Mouse (Mus musculus) urinary bladder, postnatal 14 days (tissue): ENCODE results near the gene Hnrnpa3.
"Not testable (repeated sequence)": the region's sequence is repeated elsewhere in the genome, so short reads cannot be mapped to it uniquely, and the experiment has no call there.

Experiments
- DNase-seq: peaks from one replicate; pipeline ENCODE4 v3.0.0; 2021; ENCODE audit warnings: low spot score

Gene Hnrnpa3

DNA sequence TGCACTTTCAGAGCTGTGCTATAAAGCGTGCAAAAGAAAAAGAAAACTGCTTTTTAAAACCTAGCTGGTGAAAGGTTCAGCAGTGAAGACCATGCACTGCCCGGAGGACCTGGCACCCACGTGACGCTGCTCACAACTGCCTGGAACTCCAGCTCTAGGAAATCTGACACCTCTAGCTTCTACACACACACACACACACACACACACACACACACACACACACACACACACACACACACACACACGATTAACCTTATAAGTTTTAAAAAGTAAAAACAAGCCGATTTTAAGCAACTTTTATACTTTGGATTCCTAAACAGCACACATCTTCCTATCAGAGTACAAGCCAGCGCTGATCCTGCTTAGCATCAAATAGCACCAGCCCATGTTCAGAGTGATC, 22.4 kb downstream of the Hnrnpa3 start:
- DNase-seq = no peak

DNA sequence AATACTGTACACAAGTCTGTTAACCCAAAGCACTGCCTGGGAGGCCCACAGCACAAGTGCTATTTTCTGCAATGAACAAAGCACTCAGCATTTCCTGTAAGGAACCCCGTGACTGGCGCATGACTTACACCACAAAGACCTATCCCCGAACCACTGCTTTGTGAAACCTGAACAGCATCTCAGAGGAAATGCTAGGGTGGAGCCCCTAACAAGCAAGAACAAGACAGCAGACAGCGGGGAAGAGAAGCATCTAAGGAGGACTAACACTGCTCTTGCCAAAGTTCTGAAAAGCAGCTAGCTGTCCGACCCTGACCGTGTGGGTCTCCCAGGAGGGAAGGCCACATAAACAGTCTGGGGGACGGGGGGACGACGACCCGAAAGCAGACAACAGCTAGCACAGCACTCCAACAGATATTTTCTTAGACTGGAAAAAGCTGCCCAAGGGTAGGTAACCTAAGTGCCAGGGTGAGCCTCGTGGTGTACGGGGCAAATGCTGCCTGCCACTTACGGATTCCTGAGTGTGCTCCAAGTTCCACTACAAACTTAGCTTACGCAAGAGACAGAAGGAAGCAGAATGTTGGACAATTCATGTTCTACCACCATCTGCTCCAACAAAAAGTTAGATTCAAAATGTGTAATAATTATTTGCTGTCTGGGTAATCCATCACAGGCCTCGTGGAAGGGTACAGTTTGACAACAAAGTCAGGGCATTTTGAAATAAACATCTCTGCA, 24.1 kb downstream of the Hnrnpa3 start:
- peak; percentile 34 for DNase-seq

DNA sequence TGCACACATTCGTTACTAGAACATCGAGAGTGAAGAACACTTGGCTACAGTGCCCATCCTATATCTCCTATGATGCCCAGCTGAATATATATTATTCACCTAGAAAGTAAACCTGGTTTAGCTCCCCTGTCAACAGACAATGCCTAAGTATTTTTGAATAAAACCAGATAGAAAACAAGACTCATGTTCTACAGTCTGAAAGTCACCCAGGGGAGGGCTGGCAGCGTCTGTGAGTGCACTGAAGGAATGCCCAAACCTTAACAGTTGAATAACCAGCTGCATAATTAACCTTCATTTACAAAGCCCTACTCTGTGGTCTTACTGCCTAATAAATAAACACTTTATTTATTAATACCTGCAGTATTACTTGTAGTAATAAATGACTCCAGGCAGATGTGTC, 25.5 kb downstream of the Hnrnpa3 start:
- no peak for DNase-seq

DNA sequence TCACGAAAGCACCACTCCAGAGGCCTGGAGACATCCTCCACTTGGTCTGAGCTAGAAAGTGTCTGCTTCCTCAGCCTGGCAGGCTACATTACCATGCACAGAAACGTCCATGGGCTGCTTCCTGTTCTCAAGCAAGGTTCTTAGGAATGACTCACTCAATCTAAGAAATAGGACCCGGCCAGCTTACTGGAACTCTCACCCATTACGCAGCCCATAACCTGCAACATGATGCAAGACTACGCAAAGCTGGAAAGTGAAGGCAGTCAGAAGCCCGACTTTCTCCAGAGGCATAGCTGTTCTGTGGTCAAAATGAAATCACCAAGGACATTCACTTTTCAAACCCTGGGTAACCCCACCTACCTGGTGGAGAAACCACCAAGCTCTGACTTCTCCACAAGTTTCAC, 26.4 kb downstream of the Hnrnpa3 start:
- peak; percentile 53 for DNase-seq

DNA sequence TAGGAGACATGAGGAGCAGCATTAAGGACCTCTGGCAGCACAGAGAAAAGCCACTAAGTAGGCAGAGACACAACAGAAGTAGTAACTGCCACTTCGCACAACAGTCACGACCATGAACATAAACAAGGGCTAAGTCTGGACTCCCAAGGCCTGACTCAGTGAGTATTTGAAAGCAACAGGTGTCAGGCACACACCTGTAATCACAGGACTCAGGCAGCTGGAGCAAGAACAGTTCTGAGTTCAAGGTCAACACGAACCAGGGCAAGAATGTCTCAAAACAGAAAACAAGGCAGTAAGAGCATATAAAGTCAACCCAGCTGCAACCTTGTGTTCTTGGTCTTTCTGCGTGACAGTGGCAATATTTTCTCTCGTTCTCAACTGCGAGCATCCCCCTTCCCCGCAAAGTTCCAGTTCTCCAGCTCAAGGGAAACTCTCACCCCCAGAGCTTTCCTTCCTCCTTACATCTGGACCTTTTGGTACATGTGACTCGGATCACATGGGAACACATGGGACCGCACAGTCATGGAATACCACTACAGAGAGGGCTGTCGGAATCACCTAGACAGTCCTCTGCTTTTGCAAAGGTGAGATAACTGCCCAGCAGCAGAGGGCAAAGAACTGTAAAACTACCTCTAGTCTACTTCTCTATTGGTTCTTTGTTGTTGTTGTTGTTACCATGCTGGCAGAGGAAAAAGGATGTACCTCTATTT, 28.1 kb downstream of the Hnrnpa3 start:
- no peak for DNase-seq

DNA sequence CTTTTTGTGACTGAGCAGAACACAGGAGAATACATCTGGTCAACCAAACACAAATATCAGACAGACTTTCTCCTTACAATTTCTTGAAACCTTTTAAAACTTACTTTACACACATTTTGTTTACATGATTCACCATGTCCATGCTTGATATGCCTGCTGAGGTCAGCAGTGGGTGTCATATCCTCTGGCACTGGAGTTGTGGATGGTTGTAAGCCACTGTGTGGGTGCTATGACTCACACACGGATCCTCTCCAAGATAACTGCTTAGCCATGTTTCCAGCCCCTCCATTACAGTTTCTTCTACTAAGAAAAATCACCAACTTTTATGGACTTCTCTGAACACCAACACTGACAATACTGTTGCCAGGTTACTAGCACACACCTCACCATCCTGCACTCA, 29.8 kb downstream of the Hnrnpa3 start:
- DNase-seq = no peak

DNA sequence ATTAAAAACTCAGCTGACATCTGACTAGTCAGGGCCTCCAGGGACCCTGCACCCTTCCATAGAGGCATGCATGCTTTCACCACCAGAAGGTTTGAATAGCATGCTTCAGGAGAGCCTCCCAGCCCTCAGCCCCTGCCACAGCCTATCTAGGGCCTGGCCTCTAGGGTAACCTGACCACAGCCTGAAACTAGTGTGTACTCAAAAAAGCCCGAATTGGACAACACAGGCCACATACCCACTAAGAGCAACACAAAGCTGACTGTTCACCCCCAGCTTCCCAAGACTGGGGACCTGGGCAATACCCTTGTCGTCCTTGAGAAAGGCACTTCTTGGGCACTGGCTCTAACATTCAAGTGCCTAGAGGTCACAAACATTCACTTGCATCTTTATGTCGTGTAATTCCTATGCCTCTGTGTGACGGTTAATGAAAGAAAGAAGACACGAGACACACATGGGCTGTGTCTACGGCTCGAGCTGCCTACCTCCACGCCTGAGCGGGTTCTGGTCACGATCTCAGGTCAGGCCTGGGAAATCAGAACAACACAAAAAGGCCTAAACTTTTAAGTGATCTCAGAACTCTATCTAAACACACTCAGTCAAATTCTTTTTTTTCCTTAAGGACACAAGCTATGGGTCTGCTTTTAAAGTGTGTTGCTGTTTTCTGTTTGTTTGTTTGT, 30.6 kb downstream of the Hnrnpa3 start:
- DNase-seq = no peak

DNA sequence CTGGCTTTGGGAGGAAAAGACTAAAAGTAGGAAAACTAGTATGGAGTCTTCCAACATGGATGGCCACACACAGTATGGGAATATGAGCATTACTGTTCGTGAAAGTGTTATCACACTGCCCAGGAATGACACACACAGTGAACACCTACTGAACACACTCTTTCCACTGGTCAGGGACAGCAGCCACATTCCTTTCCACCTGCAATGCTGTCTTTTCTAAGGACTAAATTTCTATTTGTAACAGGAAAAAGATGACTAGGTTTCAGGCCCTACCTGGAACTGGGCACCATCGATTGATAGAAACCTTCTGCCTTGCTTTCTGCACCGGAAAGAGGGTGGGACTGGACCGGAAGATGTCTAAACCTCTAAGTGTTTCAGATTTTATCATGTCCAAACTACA, 31.6 kb downstream of the Hnrnpa3 start:
- DNase-seq = no peak

DNA sequence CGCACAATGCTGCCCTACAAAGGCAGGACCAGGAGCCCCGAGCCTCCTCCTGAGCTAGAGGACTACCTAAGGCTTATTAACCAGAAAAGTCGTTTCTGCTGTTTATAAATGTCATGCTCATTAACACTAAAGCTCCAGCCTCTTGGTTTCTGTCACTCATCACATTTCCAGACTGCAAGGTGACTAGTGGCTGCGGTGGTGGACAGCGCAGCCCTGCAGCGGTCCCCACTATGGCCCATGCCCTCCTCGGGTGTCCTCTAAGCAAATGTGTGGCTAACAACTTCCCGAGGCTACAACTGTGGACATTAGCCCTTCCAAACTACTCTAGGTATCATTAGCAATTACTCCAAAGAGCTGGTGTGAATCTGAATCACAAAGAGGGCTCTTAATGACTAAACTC, 32.3 kb downstream of the Hnrnpa3 start:
- DNase-seq = no peak

DNA sequence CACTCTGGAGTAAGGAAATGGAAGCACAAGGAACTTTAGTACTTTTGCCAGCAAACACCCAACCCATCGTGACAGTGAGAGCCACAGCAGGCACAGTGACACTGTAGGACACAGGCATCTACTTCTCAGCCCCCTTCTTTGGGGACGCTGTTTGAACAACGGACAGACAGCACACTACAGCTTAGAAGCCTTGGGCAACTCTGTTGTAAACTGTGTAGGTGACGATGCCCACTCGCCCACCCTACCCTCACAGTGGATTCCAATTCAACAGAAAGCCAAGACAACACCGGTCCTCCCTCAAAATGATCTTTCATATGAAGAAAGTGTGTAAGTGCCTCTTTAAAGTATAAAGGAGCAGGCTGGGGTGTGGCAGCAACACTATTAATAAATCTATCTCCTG, 33.3 kb downstream of the Hnrnpa3 start:
- DNase-seq = no peak

DNA sequence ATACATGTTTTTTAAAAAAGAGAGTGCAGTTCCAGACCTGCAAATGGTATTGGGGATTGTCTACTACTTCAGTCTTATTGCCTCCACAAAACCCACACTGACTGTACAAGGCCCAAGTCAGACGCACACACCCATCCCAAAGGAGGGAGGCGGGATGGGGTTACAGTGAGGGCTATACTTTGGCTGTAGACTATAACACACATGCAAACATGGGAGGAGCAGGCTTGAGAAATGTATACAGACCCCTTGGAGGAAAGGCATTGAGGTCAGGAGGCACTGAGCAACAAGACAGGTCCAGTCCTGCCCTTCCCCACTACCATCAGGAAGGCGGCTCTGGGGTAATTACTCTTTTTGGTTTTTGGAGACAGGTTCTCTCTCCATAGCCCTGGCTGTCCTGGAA, 35.9 kb downstream of the Hnrnpa3 start:
- DNase-seq = not testable (repeated sequence)

DNA sequence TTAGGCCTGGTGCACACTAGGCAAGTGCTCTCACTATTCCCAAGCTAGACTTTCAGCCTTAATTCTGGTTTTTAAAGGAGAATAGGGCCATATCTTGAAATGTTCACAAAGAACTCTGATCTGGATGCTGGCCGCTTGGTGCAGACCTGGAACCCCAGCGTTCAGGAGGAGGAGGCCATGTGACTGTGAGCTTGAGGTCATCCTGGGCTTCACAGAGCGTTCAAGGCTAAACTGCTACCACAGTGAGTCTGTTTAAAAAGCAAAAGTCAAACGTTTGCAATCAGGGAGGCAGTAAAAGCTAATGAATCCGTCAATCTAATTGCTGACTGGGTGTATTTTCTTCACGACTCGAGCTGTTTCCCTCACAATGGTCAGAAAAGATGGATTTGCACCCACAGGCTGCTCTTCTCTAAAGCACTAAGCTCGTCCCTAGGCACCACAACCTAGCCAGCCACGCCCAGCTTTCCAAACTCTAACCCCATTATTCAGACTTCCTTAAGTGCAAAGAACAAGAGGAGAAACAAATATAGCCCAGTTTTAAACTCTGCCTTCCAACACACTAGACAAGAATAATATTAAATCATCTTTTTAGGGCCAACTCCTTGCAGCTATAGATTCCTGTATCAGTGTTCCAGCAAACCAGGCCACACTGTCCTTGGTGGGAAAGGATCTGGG, 36.8 kb downstream of the Hnrnpa3 start:
- DNase-seq = no peak

DNA sequence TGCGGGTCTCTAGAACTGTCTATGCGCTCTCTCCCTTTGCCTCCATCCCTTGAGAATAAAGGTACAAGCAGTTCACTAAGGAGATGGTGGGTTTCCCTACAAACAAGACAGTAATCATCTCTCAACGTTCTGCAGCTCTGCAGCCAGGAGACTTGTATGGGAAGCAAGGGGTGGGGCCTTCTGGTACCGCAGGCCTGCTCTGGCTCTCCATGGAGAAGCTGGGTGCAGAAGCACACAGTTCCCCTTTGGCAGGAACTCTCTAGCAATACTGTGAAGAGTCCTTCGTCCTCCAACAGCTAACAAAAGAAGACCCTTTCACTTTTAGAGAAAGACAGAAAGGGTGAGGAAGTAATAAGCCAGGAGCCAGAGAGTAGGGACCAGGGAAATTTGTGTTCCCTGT, 37.3 kb downstream of the Hnrnpa3 start:
- DNase-seq = no peak

DNA sequence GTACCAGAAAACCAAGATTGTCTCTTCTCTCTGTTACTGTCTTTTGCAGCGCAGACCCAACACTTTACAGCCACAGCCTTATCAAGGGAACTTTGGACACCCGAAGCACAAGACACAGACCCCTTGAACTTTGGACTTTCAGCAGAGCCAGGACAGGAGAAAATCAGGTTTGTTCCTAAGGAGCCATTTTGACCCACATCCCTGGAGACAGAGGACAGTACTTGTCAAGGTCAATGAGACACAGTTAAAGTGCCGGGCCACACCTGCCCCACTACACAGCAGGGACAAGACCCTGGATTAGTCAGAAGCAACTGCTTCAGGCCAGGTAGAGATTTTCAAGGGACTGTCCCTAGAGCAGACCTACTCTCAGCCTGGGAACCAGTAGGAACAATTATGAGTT, 38.2 kb downstream of the Hnrnpa3 start:
- no peak for DNase-seq

DNA sequence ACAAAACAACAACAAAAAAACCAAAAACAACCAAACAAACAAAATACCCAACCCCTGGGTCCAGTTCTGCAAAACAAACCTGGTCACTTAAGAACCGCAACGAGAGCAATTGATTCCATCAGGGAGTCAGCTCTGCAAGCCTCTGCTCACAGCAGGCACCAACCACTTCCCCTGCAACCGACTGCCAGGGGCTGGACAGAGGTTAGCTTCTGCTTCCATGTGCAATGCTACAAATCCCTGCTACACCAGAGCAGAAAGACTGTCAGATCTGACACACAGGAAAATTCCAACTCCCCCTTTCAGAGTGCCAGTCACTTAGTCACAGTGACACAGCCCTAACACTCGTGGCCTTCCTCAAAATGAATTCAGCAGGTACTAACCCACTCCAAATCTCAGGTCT, 38.9 kb downstream of the Hnrnpa3 start:
- DNase-seq = no peak

DNA sequence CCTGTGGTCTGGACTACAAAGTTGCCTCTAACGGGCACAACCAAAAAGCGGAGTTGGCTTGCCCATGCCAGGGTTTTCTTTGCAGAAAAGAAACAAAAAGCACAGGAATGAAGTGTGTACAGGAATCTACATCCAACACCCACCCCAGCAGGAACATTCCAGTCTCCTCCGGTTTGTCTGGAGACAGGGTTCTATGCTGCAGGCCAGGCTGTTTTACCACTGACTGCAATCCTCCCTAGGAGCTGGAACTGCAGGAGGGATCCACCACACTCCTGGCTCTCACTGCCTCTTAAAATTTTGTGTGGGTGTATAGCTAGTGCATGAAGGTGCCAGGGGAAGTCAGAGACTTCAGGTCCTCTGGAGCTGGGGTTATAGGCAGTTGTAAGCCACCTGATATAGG, 39.8 kb downstream of the Hnrnpa3 start:
- no peak for DNase-seq

DNA sequence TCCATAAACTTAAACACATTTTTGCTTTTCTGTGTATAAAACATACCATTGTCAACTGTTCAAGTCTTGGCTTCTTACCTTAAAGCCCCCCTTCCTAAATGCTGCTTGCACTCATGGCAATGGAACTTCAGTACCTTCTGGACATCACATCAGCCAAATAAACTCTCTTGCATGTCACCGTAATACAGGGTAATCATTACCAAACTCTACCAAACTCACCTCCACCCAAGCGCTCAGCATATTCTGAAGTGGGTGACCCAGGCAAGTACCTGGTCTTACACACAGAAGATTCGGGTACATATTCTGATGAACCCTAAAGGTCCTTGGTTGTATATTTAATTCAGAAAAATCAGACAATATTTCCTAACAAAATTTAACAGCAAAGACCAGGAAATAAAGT, 41.5 kb downstream of the Hnrnpa3 start:
- no peak for DNase-seq

DNA sequence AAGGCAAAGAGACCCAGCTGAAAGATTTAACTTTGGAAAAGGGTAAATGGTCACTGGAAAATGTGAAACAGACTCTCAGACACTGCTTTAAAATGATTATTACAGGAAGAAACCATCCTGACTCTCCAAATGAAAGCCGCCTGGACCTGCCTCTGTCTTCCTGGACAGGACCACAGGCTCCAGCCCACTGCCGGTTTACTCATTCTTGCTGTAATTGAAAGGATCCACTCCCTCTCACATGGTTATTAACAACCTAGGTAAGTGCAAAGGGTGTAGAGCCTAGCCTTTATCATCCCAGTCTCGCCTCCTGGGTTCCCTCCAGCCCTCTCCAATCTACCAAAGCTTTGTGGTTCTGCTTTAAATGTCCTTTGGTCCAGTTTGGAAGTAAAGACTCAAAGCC, 42.1 kb downstream of the Hnrnpa3 start:
- no peak for DNase-seq

DNA sequence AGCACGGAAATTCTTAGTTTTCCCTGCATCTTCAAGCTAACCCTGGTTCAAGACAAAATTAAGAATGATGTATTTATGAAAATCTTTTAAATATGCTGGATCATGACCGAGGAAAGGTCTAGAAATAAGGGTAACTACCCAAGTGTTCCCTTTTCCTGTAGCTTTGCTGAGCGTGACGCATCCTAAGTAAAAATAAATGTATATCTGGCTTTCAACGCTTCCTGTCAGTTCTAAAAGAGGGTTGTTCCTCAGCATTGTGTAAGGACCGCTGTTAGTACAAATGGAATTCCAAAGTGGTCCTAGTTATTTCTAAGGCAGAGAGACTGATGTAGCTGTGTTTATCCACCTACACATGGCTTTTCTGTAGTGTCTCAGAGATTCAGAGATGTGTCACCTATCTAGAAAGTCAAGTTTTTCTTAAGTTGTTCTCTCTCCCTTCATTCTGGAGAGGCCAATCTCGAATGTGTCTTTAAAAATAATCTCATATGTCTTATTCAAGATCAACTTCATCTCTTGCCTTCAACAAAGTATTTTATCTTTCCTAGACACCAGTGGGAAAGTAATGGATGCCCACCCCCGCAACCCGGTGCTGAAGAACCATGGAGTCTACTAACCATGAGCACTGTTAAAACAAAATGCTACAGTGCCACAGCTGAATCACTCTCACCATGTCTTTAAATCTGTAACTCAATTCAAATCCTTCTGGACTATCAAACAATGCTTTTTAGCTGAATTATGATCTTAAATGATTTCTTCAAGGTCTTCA, 42.9 kb downstream of the Hnrnpa3 start:
- no peak for DNase-seq

DNA sequence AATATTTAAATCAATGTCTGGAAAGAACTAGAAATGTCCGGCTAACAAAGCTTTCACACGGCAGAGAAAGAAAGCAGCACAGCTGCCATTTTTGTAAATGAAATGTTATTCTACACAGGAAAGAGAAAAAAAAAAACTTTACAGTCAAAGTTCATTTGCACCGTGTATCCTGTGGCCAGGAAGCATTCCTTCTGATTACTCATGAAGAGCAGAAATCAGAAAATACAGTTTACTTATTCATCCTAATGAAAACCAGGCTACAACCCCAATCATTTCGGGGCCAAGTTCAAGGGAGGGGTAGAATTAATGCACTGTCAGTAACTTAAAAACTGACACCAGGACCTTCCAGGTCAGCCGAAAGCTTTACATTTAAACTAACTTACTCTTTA, 43.5 kb downstream of the Hnrnpa3 start:
- DNase-seq = no peak

DNA sequence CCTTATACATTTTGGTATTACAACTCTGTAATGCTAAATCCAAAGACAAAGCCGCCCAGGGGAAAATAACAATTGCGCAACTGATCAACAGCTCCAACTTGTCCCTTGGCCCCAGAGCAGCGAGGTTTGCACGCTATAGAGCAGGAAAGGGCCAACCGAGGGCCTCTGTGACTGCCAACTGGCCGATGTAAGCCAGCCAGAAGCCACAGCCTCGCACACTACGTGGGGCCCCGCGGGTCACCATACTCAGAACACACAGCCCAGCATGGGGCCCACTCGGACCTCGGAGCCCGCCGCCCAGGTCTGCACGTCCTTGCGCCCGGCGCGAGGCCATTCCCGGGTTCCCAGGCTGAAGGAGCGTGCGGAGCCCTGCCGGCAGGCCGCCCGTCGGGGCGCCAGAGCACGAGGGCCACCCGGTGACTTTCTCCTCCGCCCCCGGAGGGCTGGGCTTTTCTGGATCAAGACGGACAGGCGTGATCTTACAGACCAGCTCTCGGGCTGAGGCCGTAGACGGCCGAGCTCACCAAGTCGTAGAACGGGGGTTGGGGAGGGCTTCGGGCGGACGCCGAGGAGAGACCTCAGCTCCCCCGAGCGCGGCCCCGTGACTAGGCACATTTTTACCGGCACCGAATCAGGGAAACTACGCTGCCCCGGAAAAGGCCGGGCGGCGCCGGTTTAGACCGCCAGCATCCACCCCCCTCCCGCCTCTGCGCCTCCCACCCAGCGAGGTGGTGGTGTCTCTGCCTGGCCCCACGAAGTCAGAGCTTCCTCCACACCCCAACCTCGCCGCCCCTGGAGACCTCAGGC, 44.5 kb downstream of the Hnrnpa3 start:
- peak; percentile 93 for DNase-seq
